Mouse (Mus musculus) heart, postnatal 0 days (tissue): ENCODE data around the gene Anxa6.

Experiments used
- CTCF ChIP-seq: IDR thresholded peaks from 2 replicates; pipeline ENCODE4 v1.5.1; 2016; ENCODE audit warnings: antibody characterized with exemption, control low read depth, low read depth
- EP300 ChIP-seq: IDR thresholded peaks from 2 replicates; pipeline ENCODE4 v1.6.1; 2016; ENCODE audit warnings: antibody characterized with exemption, low read depth

DNA sequence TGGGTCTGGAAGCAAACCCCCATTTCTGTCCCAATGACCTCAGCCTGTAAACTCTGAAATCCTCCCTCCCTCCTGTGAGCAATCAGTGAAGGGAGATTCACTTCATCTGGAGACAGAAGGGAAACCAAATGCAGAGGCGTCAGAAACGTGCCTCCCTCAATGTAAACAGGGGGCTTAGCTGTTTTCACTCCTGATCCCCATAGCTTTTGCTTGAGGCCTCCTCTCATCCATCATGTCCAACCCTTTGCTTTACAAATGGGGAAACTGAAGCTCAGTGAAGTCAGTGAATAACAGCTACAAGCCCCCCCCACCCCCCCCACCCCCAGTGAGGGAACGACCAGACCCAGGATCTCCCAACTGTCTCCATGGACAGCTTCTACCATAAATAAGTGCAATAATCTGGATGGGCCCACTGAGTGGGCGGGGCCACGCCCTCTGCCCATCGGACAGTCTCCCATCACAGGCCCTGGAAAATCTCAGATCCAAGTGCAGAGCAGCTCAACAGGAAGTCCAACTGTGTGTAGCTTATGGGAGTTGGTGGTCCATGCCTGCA lies 55.8 kb downstream of the Anxa6 start:
- no peak for TF ChIP-seq CTCF
- TF ChIP-seq EP300 = no peak
